Mouse (Mus musculus): ENCODE measurements around the gene Vsir.

DNA sequence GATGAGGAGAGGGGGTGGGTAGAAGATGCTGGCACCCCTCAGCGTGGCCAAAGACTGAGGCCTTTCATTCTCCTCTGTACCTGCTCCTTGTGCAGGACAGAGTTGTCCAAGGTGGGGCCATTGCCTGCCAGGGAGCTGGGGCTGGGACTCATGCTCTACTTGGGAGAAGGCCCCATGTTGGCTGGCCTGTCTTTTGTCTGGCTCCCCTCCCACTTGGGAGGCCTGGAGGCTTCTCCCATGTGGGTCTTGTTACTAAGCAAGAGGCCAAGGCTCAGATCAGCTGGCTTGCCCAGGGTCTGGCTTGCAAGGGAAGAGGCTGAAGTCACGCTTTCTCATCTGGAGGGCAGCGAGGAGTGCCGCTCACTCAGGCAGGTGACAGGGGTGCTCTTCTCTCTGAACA is 10.8 kb downstream of the Vsir start:
- TF ChIP-seq CTCF (IDR thresholded peaks at IDR 0.05; ENCODE audit: borderline replicate concordance, insufficient read depth, low read depth, low read length): no peak
- no peak for TF ChIP-seq POLR2A (IDR thresholded peaks at IDR 0.05; ENCODE audit: borderline replicate concordance, insufficient read depth, low read length)
